Mouse (Mus musculus): ENCODE measurements at regions not wholly inside any gene's neighbourhood (a gene's known extent, or its start where the extent isn't known, plus 50 kb on each side); places are given as distances from the start of the nearest gene placed in this dataset.
"Not testable (repeated sequence)": the region's sequence is repeated elsewhere in the genome, so short reads cannot be mapped to it uniquely, and the experiment has no call there.

DNA sequence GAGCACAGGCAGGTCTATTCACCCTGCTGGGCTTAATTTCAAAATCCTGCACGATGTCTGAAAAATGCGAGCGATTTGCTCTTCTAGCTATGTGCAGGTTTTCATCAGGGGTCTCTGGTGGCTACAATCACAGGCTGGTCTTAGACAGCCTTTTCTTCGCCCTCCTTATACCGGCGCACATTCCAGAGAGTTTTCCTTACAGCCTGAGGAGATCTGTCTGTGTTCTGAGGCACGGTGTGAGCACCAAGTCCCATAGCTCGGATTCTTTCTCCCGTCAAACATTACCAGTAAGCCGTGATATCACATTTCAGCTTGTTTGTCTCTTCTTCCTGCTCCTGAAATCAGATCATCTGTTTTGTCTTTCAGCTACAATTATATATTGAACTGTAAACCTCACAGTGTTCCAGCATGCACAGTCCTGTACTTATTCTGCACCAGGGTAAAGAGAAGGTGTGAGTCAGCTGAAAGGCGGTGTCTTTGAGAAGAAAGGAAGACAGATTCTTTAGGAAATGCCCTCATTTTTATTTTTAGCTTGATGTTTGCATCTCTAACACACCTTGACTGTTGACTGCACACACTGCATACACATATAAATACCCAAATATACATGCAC, 161.6 kb downstream of the Srek1 start:
- H3K4me2 ChIP-seq: peak overlapping the region; percentile 14; the same call in 1 of the 2 replicates

DNA sequence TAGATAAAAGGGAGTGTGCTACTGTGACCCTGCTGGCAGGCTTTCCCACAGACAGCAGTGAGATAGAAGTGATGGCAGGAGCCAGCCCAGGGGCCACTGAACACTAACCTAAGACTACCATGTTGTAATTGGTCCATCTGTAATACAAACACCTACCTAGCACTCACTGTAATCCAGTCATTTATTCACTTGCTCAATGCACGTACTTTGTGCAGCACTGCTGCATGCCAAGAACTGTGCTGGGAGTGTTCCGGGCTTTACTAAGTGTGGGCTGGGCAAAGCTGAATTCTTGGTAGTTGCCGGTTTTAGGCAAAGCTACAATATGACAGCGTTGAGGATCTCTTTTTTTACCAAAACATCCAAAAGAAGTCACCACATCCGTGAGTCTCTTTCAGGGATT, 172.1 kb downstream of the Srek1 start:
- no peak overlapping the region for H3K9ac ChIP-seq
- H3K9me3 ChIP-seq: no peaks in the 10 kb centered on the region
- no peak for ATAC-seq (ENCODE audit: low FRiP score, low read depth)
- no peak overlapping the region for H3K4me2 ChIP-seq
- H3K27me3 ChIP-seq: no peaks in the 10 kb centered on the region
- H3K4me3 ChIP-seq: no peak overlapping the region
- no peak overlapping the region for H3K27ac ChIP-seq (replicated peaks)
- 92% methylated on average over 5 of the region's 5 CpGs for WGBS
- H3K36me3 ChIP-seq: no peaks in the 10 kb centered on the region
- no peaks in the 10 kb centered on the region for H3K4me1 ChIP-seq (replicated peaks)

More for the DNA sequence above, 161.6 kb downstream of the Srek1 start:
- ATAC-seq (ENCODE audit: low FRiP score, low read depth): no peak
- Histone ChIP-seq H3K9me3 (no peaks in the 10 kb centered on the region), H3K9ac (no peak overlapping the region), H3K36me3 (no peaks in the 10 kb centered on the region), H3K27me3 (no peaks in the 10 kb centered on the region), H3K27ac (replicated peaks) (peak overlapping the region; percentile 4), H3K4me1 (replicated peaks) (peaks cover 19% of the 10 kb centered on the region), H3K4me3 (no peak overlapping the region)
- WGBS: 61% methylated on average over 11 of the region's 11 CpGs

DNA sequence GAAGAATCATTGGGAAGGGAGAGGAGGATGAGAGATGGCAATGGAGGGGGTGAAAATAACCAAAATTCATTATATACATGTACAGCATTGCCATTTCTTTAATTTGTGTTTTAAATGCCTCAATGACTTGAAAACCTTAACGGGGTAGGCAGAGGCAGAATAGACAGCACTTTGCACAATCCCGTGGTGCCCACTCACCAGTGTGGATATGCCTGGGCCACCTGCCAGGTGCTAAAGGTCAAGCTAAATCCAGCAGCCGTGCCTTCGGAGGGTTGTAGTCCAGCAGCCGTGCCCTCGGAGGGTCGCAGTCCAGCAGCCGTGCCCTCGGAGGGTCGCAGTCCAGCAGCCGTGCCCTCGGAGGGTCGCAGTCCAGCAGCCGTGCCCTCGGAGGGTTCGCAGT, 182.0 kb downstream of the Srek1 start:
- Histone ChIP-seq H3K36me3 (no peaks in the 10 kb centered on the region), H3K4me2 (no peak overlapping the region), H3K9ac (no peak overlapping the region), H3K27me3 (no peaks in the 10 kb centered on the region), H3K9me3 (no peaks in the 10 kb centered on the region), H3K4me3 (no peak overlapping the region), H3K27ac (replicated peaks) (no peak overlapping the region), H3K4me1 (replicated peaks) (no peaks in the 10 kb centered on the region)
- WGBS: 81% methylated on average over 16 of the region's 16 CpGs
- ATAC-seq (ENCODE audit: low FRiP score, low read depth): no peak

DNA sequence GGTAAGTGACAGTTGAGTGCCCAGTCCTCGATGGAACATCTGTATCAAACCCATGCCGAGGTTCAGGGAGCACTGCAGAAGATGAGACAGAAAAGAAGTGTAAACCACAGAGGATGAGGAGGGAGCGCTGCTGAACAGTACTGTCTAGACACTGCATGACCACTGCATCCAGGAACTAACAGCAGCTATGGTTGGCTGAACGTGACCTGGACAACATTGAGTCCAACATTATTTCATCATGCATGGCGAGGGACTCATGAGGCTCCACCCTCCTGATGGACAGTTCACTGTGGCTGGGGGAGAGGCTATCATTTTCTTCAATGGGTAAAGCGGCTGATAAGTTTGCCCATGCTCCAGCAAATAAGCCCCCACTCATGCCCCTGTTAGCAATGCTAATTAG, 182.5 kb downstream of the Srek1 start:
- no peak overlapping the region for H3K9ac ChIP-seq
- ATAC-seq (ENCODE audit: low FRiP score, low read depth): no peak

DNA sequence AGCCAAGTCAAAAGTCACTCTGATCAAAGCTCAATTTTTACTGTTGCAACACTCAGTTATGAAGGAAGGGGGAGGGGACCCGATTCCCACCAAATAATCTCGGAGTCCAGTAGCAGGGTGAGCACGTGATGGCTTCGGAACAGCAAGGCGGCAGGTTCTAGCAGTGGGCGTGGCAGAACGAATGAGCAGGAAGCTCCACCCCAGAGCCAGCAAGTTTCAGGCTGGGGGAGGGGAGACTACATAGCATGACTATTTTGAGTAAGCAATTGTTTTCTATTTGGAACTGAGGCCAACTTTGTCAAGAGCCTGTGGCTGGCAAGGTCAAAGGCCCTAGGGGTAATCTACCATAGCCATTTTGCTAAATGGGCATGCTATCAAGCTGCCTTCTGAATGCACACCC, 183.0 kb downstream of the Srek1 start:
- H3K4me2 ChIP-seq; ATAC-seq (ENCODE audit: low FRiP score, low read depth); H3K4me1 ChIP-seq (replicated peaks); H3K9ac ChIP-seq; H3K36me3 ChIP-seq; H3K27ac ChIP-seq (replicated peaks); H3K4me3 ChIP-seq; H3K9me3 ChIP-seq; H3K27me3 ChIP-seq: not testable (repeated sequence)
- WGBS: 69% methylated on average over 7 of the region's 7 CpGs

More for the DNA sequence above, 182.5 kb downstream of the Srek1 start:
- Histone ChIP-seq H3K36me3 (no peaks in the 10 kb centered on the region), H3K27me3 (no peaks in the 10 kb centered on the region), H3K4me2 (no peak overlapping the region), H3K9me3 (no peaks in the 10 kb centered on the region), H3K27ac (replicated peaks) (no peak overlapping the region), H3K4me1 (replicated peaks) (no peaks in the 10 kb centered on the region), H3K4me3 (no peak overlapping the region)
- 89% methylated on average over 6 of the region's 6 CpGs for WGBS

DNA sequence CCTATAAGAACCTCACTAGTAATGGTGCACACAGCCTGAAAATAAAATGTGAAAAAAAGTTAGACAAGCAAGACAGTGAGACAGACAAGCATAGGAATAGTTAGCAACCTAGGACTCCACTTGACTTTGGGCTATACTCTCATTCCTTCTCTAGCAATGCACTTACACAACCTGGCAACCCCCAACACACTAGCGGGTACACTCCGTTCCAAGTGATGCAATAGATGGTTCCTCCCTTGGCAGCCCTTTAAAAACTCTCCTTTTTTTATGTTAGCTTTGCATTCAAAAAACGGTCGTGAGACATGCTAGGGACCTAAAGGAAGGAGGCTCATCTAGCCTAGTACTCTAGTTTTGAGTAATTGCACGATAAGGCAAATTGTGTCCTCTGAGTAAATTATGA, 184.8 kb downstream of the Srek1 start:
- no peaks in the 10 kb centered on the region for H3K36me3 ChIP-seq
- H3K27me3 ChIP-seq: no peaks in the 10 kb centered on the region
- H3K9ac ChIP-seq: no peak overlapping the region
- H3K9me3 ChIP-seq: no peaks in the 10 kb centered on the region
- ATAC-seq (ENCODE audit: low FRiP score, low read depth): no peak
- WGBS: 88% methylated on average over 5 of the region's 5 CpGs
- no peak overlapping the region for H3K4me2 ChIP-seq
- H3K27ac ChIP-seq (replicated peaks): no peak overlapping the region
- no peak overlapping the region for H3K4me3 ChIP-seq
- H3K4me1 ChIP-seq (replicated peaks): no peaks in the 10 kb centered on the region

DNA sequence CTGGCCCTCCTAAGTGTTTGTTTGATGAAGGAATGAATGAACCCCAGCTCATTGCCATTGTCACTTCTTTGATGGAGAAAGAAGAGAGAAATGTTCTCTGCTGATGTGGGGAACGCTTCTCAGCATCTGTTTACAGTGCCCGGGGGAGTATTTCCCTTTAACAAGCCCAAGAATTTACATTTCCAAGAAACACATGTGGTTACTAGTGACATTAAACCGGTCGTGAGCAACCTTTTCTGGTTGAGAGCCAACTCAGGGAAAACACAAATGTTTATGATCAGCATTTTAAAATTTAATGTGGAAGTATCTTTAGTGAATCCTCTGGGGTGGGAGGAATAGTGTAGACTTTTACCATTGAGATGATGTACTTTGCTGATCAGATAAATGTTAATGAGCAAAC, 197.6 kb downstream of the Srek1 start:
- Histone ChIP-seq H3K4me1 (replicated peaks) (no peaks in the 10 kb centered on the region), H3K9me3 (no peaks in the 10 kb centered on the region), H3K9ac (no peak overlapping the region), H3K4me3 (no peak overlapping the region), H3K4me2 (no peak overlapping the region), H3K27me3 (no peaks in the 10 kb centered on the region), H3K36me3 (no peaks in the 10 kb centered on the region), H3K27ac (replicated peaks) (no peak overlapping the region)
- ATAC-seq (ENCODE audit: low FRiP score, low read depth): no peak
- 47% methylated on average over 4 of the region's 4 CpGs for WGBS

DNA sequence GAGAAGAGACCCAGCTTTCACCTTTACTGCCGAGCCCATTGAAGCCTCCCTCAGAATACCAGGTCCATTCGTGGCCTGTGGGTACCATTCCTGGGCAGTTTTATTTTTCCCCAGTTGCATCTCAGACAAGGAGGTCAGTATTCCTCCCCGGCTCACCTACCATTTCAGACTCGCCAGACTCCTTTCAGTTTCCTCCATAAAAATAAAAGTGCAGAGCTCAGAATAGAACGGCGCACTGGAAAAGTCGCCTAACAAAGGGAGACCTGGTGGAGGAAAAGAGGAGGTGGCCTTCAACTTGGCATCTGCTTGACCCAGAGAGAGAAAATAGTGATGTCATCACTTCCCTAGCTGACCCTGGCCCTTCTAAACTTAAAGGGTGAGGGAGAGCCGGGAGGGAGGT, 209.7 kb downstream of the Srek1 start:
- H3K36me3 ChIP-seq: no peaks in the 10 kb centered on the region
- H3K9me3 ChIP-seq: no peaks in the 10 kb centered on the region
- H3K4me3 ChIP-seq: no peak overlapping the region
- no peak overlapping the region for H3K4me2 ChIP-seq
- H3K27me3 ChIP-seq: no peaks in the 10 kb centered on the region
- no peak overlapping the region for H3K27ac ChIP-seq (replicated peaks)
- WGBS: 80% methylated on average over 8 of the region's 8 CpGs
- ATAC-seq (ENCODE audit: low FRiP score, low read depth): no peak
- no peak overlapping the region for H3K9ac ChIP-seq
- no peaks in the 10 kb centered on the region; the same call in 1 of the 2 replicates for H3K4me1 ChIP-seq (replicated peaks)

DNA sequence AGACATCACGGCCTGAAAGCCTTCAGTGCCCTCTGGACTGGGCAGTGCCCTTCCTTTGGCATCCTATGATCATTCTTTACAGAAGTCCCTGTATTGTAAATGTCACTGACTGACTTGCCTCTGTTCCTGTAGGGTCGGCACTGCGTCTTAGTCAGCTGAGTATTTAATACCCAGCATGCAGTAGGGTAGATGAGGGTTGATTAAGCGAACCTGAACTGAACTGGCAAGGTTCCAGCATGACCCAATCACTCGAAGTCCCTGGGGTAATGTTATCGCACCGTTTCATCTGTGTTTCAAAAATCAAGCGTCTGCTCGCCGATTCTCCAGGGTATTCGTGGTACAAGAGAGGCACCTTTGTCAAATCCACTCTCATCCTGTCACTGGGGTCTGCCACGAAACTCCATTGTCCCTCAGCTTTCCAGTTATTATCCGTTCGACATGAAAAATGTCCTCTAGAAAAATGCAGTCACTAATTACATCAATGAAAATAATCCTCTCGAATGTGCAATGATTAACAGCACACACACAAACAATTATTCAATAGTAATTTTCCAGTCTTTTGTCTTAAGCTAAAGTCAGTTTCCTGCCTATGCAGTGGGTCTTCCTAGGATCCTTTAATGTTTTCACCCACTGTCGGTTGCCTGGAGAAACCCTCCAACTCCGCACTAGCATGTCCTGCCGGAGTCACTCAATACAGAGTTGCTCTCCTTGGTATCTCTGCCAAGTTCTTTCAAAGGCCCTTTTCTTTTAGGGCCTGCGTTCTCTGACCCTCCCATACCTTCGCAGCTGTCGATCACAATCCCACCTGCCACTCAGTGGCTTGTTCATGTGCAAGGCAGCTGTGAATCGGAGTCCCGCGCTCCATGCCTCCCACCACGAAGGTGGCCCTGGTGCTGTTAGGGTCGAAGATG, 212.4 kb downstream of the Srek1 start:
- H3K27ac ChIP-seq (replicated peaks): no peak overlapping the region
- H3K4me1 ChIP-seq (replicated peaks): no peaks in the 10 kb centered on the region; the same call in 1 of the 2 replicates
- WGBS: 38% methylated on average over 26 of the region's 26 CpGs
- peak overlapping the region; percentile 18 for H3K4me2 ChIP-seq
- H3K36me3 ChIP-seq: no peaks in the 10 kb centered on the region
- no peak overlapping the region for H3K4me3 ChIP-seq
- no peaks in the 10 kb centered on the region for H3K9me3 ChIP-seq
- H3K9ac ChIP-seq: no peak overlapping the region
- no peaks in the 10 kb centered on the region for H3K27me3 ChIP-seq
- peak; percentile 63; the same call in 1 of the 2 replicates for ATAC-seq (ENCODE audit: low FRiP score, low read depth)

DNA sequence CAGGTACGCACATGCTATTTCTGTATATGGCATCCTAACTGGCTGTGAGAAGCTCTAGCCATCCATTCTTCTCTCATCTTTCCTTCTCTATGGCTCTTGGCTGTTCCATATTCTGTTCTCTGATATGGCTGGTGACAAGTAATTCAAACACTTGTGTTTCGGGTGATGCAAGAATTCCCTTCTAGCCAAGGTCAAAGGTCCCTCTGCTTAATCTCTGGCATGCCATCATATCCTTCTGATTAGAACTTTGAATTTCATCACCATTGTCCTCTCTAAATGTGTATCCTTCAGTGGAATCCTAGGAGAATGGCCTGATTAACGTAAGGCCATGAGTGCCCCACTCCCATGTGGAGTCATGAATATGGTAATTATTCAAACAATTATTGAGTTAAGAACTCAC, 215.5 kb downstream of the Srek1 start:
- Histone ChIP-seq H3K27ac (replicated peaks) (no peak overlapping the region), H3K9me3 (no peaks in the 10 kb centered on the region), H3K27me3 (no peaks in the 10 kb centered on the region), H3K4me3 (no peak overlapping the region), H3K9ac (no peak overlapping the region), H3K4me1 (replicated peaks) (no peaks in the 10 kb centered on the region; the same call in 1 of the 2 replicates), H3K36me3 (no peaks in the 10 kb centered on the region), H3K4me2 (no peak overlapping the region)
- ATAC-seq (ENCODE audit: low FRiP score, low read depth): no peak
- 72% methylated on average over 3 of the region's 3 CpGs for WGBS

DNA sequence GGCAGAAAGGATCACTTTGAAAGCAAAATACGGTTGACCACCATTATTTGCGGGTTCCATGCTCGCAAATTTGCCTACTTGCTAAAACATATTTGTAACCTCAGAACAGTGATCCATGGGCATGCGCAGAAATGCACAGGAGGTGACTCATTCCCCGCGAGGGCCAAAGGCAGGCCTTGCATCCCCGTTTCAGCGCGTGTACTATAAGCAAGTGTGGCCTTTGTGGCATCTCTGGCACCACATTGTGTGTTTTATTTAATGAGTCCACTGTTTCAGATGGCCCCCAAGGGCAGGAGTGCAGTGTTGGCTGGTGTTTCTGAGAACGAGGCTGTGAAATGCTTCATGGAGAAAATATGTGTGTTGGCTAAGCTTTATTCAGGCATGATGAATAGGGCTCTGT, 205.3 kb upstream of the Mast4 start:
- Histone ChIP-seq H3K4me1 (replicated peaks) (no peaks in the 10 kb centered on the region), H3K27ac (replicated peaks) (no peak overlapping the region), H3K36me3 (no peaks in the 10 kb centered on the region), H3K9me3 (no peaks in the 10 kb centered on the region), H3K9ac (no peak overlapping the region), H3K4me3 (no peak overlapping the region), H3K4me2 (no peak overlapping the region), H3K27me3 (no peaks in the 10 kb centered on the region)
- 71% methylated on average over 10 of the region's 10 CpGs for WGBS
- ATAC-seq (ENCODE audit: low FRiP score, low read depth): no peak

DNA sequence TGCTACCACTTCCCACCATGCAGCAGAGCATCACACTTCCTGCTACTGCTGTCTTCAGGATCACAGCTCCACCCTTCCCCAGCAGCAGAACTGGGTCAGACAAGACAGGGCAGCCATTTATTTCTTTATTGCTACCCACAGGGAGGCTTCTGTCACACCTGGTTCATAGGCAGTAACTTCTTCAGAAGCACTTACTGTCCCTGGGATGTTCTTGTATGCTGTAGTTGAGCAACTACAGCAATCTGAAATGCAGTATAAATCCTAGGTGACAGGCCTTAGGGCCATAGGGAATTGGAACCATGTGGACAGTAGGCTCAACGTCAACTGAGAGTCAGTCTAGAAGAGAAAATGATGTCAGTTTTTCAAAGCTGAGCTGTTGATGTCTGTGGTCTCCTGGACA, 179.5 kb upstream of the Mast4 start:
- no peaks in the 10 kb centered on the region for H3K27me3 ChIP-seq
- no peaks in the 10 kb centered on the region for H3K4me1 ChIP-seq (replicated peaks)
- H3K4me3 ChIP-seq: no peak overlapping the region
- WGBS: 86% methylated on average over 1 of the region's 1 CpGs
- no peaks in the 10 kb centered on the region for H3K36me3 ChIP-seq
- ATAC-seq (ENCODE audit: low FRiP score, low read depth): no peak
- H3K27ac ChIP-seq (replicated peaks): no peak overlapping the region
- H3K4me2 ChIP-seq: no peak overlapping the region
- H3K9me3 ChIP-seq: 0 out of 2 replicates have a peak, but pooled peaks cover 6% of the 10 kb centered on the region
- H3K9ac ChIP-seq: no peak overlapping the region
